Mouse (Mus musculus) CH12.LX (cell line): ENCODE measurements at regions not wholly inside any gene's neighbourhood (a gene's known extent, or its start where the extent isn't known, plus 50 kb on each side); places are given as distances from the start of the nearest gene placed in this dataset.

Experiments used
- DNase-seq: peaks from one replicate; pipeline ENCODE4 v3.0.0-alpha.2; 2013; ENCODE audit errors: extremely low read depth
- H3K27ac ChIP-seq: 2 replicates; pipeline ENCODE4 v1.5.1; 2012; ENCODE audit warnings: low read depth, mild to moderate bottlenecking, control low read depth, moderate library complexity; ENCODE audit not compliant: insufficient read depth
- H3K27me3 ChIP-seq: replicated peaks from 2 replicates; pipeline ENCODE3; 2012; ENCODE audit warnings: inconsistent platforms
- H3K36me3 ChIP-seq, 2 experiments: replicated peaks in 1 of 2; 2 replicates each; pipeline versions ENCODE3 to v1.6.1; 2012; ENCODE audit warnings: inconsistent platforms in 1 of 2, low read length in 1 of 2, mild to moderate bottlenecking in 1 of 2, mixed read lengths in 1 of 2, moderate library complexity in 1 of 2; ENCODE audit not compliant: control insufficient read depth in 1 of 2, insufficient read depth in 1 of 2
- H3K4me1 ChIP-seq, 2 experiments: 2 replicates each; pipeline ENCODE4 v1.6.1; 2012; ENCODE audit warnings: inconsistent platforms in 1 of 2, moderate library complexity in 1 of 2; ENCODE audit not compliant: insufficient read depth in 2 of 2, control insufficient read depth in 1 of 2
- H3K4me2 ChIP-seq: 2 replicates; pipeline ENCODE4 v1.6.1; 2012; ENCODE audit warnings: low read depth, mild to moderate bottlenecking, control low read depth; ENCODE audit not compliant: poor library complexity, insufficient read depth, severe bottlenecking
- H3K4me3 ChIP-seq, 3 experiments: fragments of 150-350 bp in 1 of 3; sonication (generic) in 1 of 3; replicated peaks in 1 of 3; 2 replicates each; pipeline versions ENCODE3 to v1.5.1; 2011 to 2012; ENCODE audit warnings: low read depth in 2 of 3, low read length in 2 of 3, mild to moderate bottlenecking in 2 of 3, moderate library complexity in 2 of 3, control low read depth in 1 of 3, improper control_type of control experiment in 1 of 3, inconsistent platforms in 1 of 3, mixed read lengths in 1 of 3; ENCODE audit not compliant: poor library complexity in 1 of 3
- H3K79me2 ChIP-seq: replicated peaks from 2 replicates; pipeline ENCODE4 v1.6.1; 2012; ENCODE audit warnings: mild to moderate bottlenecking, moderate library complexity; ENCODE audit not compliant: control insufficient read depth, poor library complexity, insufficient read depth, severe bottlenecking; ENCODE audit errors: extremely low read depth
- H3K9ac ChIP-seq: 2 replicates; pipeline ENCODE4 v1.6.1; 2012; ENCODE audit warnings: low read depth, mild to moderate bottlenecking, control low read depth, moderate library complexity; ENCODE audit not compliant: insufficient read depth
- H3K9me3 ChIP-seq: replicated peaks from 2 replicates; pipeline ENCODE3; 2012; ENCODE audit warnings: low read length, inconsistent platforms, mixed read lengths
- CHD1 ChIP-seq: IDR thresholded peaks from 2 replicates; pipeline ENCODE4 v1.6.1; 2012; ENCODE audit warnings: low read depth, low read length, improper control_type of control experiment, inconsistent platforms
- CHD2 ChIP-seq: IDR thresholded peaks from 2 replicates; pipeline ENCODE4 v1.6.1; 2011; ENCODE audit warnings: low read length, improper control_type of control experiment
- CTCF ChIP-seq, 2 experiments: IDR thresholded peaks in 1 of 2; conservative IDR thresholded peaks in 1 of 2; 2 replicates each; pipeline ENCODE4 v1.5.1; 2011 to 2012; ENCODE audit warnings: low read depth in 2 of 2, low read length in 2 of 2, improper control_type of control experiment in 1 of 2, inconsistent platforms in 1 of 2, mild to moderate bottlenecking in 1 of 2, moderate library complexity in 1 of 2
- E2F4 ChIP-seq: IDR thresholded peaks from 2 replicates; pipeline ENCODE4 v1.6.1; 2011; ENCODE audit warnings: low read depth, low read length, improper control_type of control experiment; ENCODE audit not compliant: insufficient replicate concordance
- ELF1 ChIP-seq: IDR thresholded peaks from 2 replicates; pipeline ENCODE4 v1.6.1; 2014; ENCODE audit warnings: low read depth, mild to moderate bottlenecking, inconsistent platforms, low read length, improper control_type of control experiment
- ETS1 ChIP-seq: conservative IDR thresholded peaks from 2 replicates; pipeline ENCODE4 v1.6.1; 2012; ENCODE audit warnings: low read depth, mild to moderate bottlenecking, inconsistent platforms, low read length, improper control_type of control experiment, moderate library complexity
- HCFC1 ChIP-seq: IDR thresholded peaks from 2 replicates; pipeline ENCODE4 v1.6.1; 2012; ENCODE audit warnings: low read depth, mild to moderate bottlenecking, inconsistent platforms, low read length, improper control_type of control experiment
- JUN ChIP-seq: IDR thresholded peaks from 2 replicates; pipeline ENCODE4 v1.6.1; 2011; ENCODE audit warnings: low read depth, mild to moderate bottlenecking, low read length, improper control_type of control experiment, moderate library complexity; ENCODE audit not compliant: insufficient read depth
- MAX ChIP-seq: IDR thresholded peaks from 2 replicates; pipeline ENCODE4 v1.6.1; 2011; ENCODE audit warnings: low read length, improper control_type of control experiment
- MAZ ChIP-seq: IDR thresholded peaks from 2 replicates; pipeline ENCODE4 v1.6.1; 2012; ENCODE audit warnings: low read depth, mild to moderate bottlenecking, inconsistent platforms, low read length, improper control_type of control experiment, moderate library complexity
- MXI1 ChIP-seq: IDR thresholded peaks from 2 replicates; pipeline ENCODE4 v1.6.1; 2011; ENCODE audit warnings: mild to moderate bottlenecking, low read depth, low read length, improper control_type of control experiment
- MYC ChIP-seq: IDR thresholded peaks from 2 replicates; pipeline ENCODE4 v1.6.1; 2011; ENCODE audit warnings: low read depth, mild to moderate bottlenecking, improper control_type of control experiment, low read length
- NELFE ChIP-seq: IDR thresholded peaks from 2 replicates; pipeline ENCODE4 v1.6.1; 2011; ENCODE audit warnings: low read depth, low read length, improper control_type of control experiment
- PAX5 ChIP-seq: IDR thresholded peaks from 2 replicates; pipeline ENCODE4 v1.6.1; 2012; ENCODE audit warnings: low read length, inconsistent platforms, mixed read lengths
- POLR2AphosphoS2 ChIP-seq: IDR thresholded peaks from 2 replicates; pipeline ENCODE4 v1.6.1; 2011; ENCODE audit warnings: low read depth, low read length, improper control_type of control experiment
- RAD21 ChIP-seq: IDR thresholded peaks from 2 replicates; pipeline ENCODE4 v1.6.1; 2011; ENCODE audit warnings: low read depth, mild to moderate bottlenecking, low read length, improper control_type of control experiment, moderate library complexity
- SIN3A ChIP-seq: IDR thresholded peaks from 2 replicates; pipeline ENCODE4 v1.6.1; 2012; ENCODE audit warnings: low read length, improper control_type of control experiment, inconsistent platforms
- SMC3 ChIP-seq: IDR thresholded peaks from 2 replicates; pipeline ENCODE4 v1.6.1; 2011; ENCODE audit warnings: low read depth, low read length, improper control_type of control experiment
- TBP ChIP-seq: conservative IDR thresholded peaks from 2 replicates; pipeline ENCODE4 v1.6.1; 2011; ENCODE audit warnings: low read depth, low read length, improper control_type of control experiment
- TCF12 ChIP-seq: IDR thresholded peaks from 2 replicates; pipeline ENCODE4 v1.6.1; 2014; ENCODE audit warnings: low read depth, mild to moderate bottlenecking, inconsistent platforms, low read length, improper control_type of control experiment
- USF2 ChIP-seq: conservative IDR thresholded peaks from 2 replicates; pipeline ENCODE4 v1.6.1; 2011; ENCODE audit warnings: low read depth, low read length, improper control_type of control experiment
- ZC3H11A ChIP-seq: IDR thresholded peaks from 2 replicates; pipeline ENCODE4 v1.6.1; 2012; ENCODE audit warnings: low read depth, mild to moderate bottlenecking, inconsistent platforms, low read length, improper control_type of control experiment
- ZKSCAN1 ChIP-seq: IDR thresholded peaks from 2 replicates; pipeline ENCODE4 v1.6.1; 2012; ENCODE audit warnings: low read depth, inconsistent platforms, low read length, improper control_type of control experiment, borderline replicate concordance
- dilution Hi-C: fragments of 300-500 bp; cut with MboI; formaldehyde crosslinking; loops from 2 replicates; pipeline ENCODE4 v1.14.3; 2020; ENCODE audit warnings: low sequenced_read_pairs; ENCODE audit not compliant: extremely low pct_unique_long_range_greater_than_20kb, extremely low pct_ligation_motif_present
- in situ Hi-C: fragments of 300-500 bp; cut with MboI; formaldehyde crosslinking; loops from 3 replicates; pipeline ENCODE4 v1.14.3; 2019; ENCODE audit warnings: low sequenced_read_pairs, low pct_ligation_motif_present, low pct_unique_long_range_greater_than_20kb, mixed read lengths

GRCm38 (mm10) chr15:40565716-40566115 is 431.6 kb downstream of the 9330182O14Rik start:
- dilution Hi-C loops, result no loop called here
- Histone ChIP-seq H3K9ac (no peak overlapping the region), H3K9me3 (peaks cover 45% of the 10 kb centered on the region)
- TF ChIP-seq ZC3H11A, result no peak
- no peak for TF ChIP-seq JUN
- no peak for TF ChIP-seq TBP
- TF ChIP-seq MAZ, result no peak
- TF ChIP-seq ELF1, result no peak
- no peak for TF ChIP-seq CTCF (conservative IDR thresholded peaks at IDR 0.05 in 1 of 2, IDR thresholded peaks at IDR 0.05 in 1 of 2; ENCODE audit: low read depth in 2 of 2, low read length in 2 of 2)
- no peak for TF ChIP-seq SMC3
- no peak for TF ChIP-seq PAX5
- no peak for TF ChIP-seq USF2
- TF ChIP-seq POLR2AphosphoS2, result no peak
- no peak for TF ChIP-seq ZKSCAN1
- TF ChIP-seq TCF12, result no peak
- no peak for TF ChIP-seq MAX
- no peak for TF ChIP-seq NELFE
- TF ChIP-seq ETS1, result no peak
- no peak for TF ChIP-seq CHD1
- TF ChIP-seq HCFC1, result no peak
- TF ChIP-seq RAD21, result no peak
- TF ChIP-seq SIN3A, result no peak
- TF ChIP-seq, all 38 proteins: peak for 0
- Histone ChIP-seq H3K4me2 (no peak overlapping the region), H3K27me3 (no peaks in the 10 kb centered on the region), H3K36me3 (no peaks in the 10 kb centered on the region), H3K79me2 (no peaks in the 10 kb centered on the region), H3K4me1 (no peaks in the 10 kb centered on the region), H3K4me3 (no peak overlapping the region), H3K27ac (no peak overlapping the region)
- no peak for DNase-seq
- in situ Hi-C loops, result no loop called here

GRCm38 (mm10) chr15:40566481-40566880 is 432.3 kb downstream of the 9330182O14Rik start:
- Histone ChIP-seq H3K4me2 (no peak overlapping the region), H3K4me3 (no peak overlapping the region), H3K27ac (no peak overlapping the region), H3K79me2 (no peaks in the 10 kb centered on the region), H3K36me3 (no peaks in the 10 kb centered on the region), H3K9me3 (peaks cover 43% of the 10 kb centered on the region), H3K4me1 (no peaks in the 10 kb centered on the region), H3K27me3 (no peaks in the 10 kb centered on the region), H3K9ac (no peak overlapping the region)
- TF ChIP-seq MXI1, result no peak
- TF ChIP-seq CHD2, result no peak
- TF ChIP-seq ZC3H11A, result no peak
- no peak for TF ChIP-seq E2F4
- TF ChIP-seq ETS1, result no peak
- no peak for TF ChIP-seq MYC
- no peak for TF ChIP-seq JUN
- in situ Hi-C loops, result no loop called here
- dilution Hi-C loops, result no loop called here
- DNase-seq, result no peak
